Mouse (Mus musculus) ovary, postnatal 10 days (tissue): ENCODE results near the gene Dpp6.

ENCODE experiments used
- DNase-seq: peaks from one replicate; pipeline ENCODE4 v3.0.0; 2022; ENCODE audit warnings: low spot score

The Dpp6 gene

GRCm38 (mm10) chr5:26969941-26970590, 153.1 kb downstream of the Dpp6 start:
- no peak for DNase-seq

- DNase-seq, result no peak
Measured at GRCm38 (mm10) chr5:26973166-26973565, 156.2 kb downstream of the Dpp6 start.

DNA sequence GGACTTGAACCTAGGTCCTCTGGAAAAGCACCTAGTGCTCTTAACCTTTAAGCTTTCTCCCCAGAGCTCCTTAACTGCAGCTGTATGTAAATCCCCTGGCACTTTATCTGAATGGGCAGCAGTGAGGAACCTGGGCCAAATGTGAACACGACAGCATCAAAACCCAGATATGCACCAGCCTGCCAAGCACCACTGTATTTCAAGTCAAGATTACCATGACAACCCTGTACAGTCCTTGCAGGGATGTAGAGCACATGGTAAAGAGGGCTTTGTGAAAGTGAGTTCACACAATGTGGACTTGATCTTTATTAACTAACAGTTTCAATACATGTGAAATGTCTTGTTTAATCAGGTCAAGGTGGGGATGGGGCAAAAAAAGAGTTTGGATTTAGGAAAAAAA, 162.3 kb downstream of the Dpp6 start:
- DNase-seq, result no peak

- no peak for DNase-seq
Measured at GRCm38 (mm10) chr5:26979755-26980154, 162.8 kb downstream of the Dpp6 start.

DNA sequence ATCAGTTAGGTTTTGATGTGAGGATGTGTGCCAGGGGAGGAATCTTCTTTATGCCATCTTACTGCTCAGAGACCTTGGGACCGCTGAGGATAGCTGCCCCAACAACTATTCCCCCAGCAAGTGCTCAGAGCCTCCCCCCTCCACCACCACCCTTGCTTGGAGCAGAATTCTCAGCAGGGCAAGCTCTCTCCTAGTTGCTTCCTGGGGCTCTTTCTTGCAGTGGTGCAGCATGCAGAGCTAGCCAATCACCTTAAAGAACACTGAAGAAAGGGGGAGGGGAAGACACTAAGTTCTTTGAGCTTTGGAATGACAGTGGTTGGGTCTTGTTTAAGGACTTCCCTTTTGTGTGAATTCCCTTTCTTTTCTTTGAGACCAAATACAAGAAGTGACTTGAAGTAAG, 168.1 kb downstream of the Dpp6 start:
- no peak for DNase-seq

GRCm38 (mm10) chr5:26991587-26991986, 174.6 kb downstream of the Dpp6 start:
- DNase-seq, result no peak

DNA sequence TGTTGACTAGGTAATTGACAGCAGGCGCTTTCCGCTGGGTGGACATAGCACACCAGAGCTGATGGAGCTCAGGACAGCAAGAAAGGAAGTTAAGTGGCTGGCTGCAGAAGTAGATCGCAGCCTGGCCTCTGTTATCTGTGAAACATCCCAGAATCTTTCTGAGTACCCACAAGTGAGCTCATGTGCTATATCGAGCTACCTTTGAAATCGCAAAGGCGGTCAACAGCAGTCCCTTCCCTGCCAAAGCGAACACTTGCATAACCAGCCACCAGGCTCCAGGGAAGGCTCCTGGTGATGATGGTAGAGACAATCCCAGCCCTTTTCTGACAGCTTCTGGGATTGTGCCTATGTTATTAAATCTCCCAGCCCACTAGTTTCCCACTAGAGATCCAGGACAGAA, 186.5 kb downstream of the Dpp6 start:
- no peak for DNase-seq

DNA sequence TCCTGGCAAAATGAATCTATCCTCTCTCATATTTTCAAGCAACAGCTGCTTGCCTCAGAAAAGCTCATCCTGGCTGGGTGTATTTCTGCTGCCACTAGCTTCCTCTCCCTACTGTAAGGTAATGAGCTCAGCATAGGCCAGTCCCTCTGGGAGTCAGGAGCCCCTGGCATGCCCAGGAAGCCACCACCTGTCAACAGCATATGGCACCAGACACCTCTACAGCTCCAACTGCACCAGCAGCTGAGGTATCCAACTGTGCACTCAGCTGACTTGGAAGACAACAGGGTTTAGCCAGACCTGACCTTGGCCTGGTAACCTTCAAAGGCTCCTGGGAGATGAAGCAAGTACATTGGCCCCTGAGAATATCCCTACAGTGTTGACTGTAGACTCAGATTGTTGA, 192.2 kb downstream of the Dpp6 start:
- DNase-seq, result no peak

DNA sequence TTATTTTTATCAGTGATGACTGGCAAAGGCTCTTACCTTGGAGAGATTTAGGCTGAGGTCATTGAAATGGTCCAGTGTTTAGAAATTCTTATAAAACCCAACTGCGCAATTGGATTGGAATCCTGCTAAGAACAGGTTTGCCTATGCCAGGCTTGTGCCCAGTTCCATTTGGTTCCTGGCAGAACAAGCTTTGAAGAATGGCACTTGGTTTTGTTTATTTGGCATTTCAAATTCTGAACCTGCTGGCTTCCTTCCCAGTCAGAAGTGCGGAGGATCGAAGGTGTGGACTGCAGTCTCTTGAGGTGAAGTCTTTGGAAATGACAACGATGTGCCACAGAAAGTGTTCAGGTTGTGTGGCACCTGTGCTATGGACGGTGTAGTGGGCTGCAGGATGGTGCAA, 193.6 kb downstream of the Dpp6 start:
- DNase-seq, result no peak

GRCm38 (mm10) chr5:27018314-27018956, 201.4 kb downstream of the Dpp6 start:
- no peak for DNase-seq

- no peak for DNase-seq
Measured at GRCm38 (mm10) chr5:27028611-27029010, 211.6 kb downstream of the Dpp6 start.

- no peak for DNase-seq
Measured at GRCm38 (mm10) chr5:27029784-27030183, 212.8 kb downstream of the Dpp6 start.

DNA sequence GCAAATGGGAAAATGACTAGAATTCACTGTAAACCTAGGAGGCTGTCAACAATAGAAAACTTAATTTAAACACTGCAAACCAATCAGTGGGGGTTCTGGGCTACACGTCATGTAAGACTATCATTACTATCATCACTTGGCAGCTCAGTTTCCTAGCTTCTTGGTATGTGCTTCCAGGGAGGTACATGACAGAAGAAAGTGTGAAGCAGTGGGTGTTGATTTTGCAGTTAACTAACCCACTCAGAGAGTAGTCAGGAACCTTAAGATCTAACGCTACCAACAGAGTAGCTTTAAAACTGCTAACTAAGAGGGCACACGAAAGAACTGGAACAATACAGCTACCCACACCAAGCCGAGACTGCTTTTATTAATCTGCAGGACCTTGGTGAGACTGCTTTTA, 217.9 kb downstream of the Dpp6 start:
- no peak for DNase-seq

DNA sequence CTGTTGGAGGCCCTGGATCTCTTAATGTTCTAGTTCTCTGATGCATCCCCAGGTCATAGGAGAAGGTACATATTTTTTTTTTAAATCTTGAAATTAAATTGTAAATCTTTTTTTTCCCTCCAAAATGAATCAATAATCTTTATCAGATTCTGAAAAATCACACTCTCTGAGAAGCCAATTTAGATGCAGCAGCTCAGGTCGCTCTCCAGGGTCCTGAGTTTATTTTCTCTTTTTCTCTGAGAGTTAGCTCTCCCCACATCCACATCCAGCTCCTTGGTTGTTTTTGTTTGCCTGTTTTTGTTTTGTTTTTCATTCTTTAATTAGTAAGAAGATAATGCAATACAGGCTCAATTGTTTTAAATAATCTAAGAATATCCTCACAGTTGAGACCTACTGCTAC, 218.3 kb downstream of the Dpp6 start:
- no peak for DNase-seq

DNA sequence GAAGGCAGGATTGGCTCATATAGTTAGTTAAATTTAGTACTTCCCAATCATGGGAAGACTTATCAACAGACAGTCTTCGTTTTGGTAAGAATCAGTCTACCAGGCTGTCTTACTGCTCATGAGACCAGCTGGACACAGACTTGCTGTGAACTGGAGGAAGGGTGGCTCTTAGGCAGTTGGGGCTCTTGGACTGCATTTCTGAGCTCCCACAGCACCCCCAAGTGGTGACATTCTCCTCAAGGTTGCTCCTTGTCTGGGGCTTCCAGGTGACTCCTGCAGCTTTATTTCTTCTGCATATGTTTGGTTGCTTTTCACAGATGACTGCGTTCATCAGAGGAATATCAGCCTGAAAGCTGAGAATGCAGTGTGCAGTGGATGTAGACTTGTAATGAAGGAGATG, 218.9 kb downstream of the Dpp6 start:
- DNase-seq, result no peak

DNA sequence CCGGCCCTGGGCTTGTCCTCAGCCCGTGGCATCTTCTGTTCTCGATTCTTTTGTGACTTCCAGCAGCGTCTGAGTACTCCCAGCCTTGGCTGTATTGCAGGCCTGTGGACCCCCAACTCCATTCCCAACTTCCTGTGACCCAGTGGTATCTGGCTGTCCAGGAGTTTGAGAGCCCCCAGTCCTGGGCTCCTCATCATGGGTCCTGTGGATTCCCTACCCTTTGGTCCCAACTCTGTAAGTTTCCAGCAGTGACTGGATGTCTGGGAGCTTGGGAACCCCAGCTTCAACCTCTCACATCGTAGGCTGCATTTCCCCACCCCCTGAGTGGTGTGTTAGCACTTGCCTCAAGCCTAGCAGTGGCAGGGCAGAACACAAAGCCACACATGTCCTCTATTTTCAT, 220.8 kb downstream of the Dpp6 start:
- DNase-seq, result no peak

DNA sequence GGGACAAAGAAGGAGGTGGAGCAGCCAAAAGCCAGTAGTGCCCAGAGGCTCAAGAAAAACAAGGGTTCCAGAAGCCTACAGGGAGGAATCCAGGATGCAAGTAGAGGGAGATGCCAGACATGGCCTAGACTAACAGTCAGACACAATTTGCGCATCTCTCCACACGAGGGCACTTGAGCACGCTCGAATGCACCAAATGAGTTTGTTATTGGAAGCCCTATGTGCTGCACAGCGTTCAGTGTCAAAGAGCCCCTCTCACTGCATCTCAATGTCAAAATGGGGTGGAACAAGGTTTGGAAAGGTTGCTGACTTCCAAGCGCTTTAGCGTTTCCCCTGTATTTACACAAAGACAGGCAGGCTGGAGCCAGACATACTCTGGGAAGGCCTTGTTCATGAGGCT, 231.2 kb downstream of the Dpp6 start:
- DNase-seq, result no peak

GRCm38 (mm10) chr5:27048926-27049325, 231.9 kb downstream of the Dpp6 start:
- DNase-seq, result no peak

DNA sequence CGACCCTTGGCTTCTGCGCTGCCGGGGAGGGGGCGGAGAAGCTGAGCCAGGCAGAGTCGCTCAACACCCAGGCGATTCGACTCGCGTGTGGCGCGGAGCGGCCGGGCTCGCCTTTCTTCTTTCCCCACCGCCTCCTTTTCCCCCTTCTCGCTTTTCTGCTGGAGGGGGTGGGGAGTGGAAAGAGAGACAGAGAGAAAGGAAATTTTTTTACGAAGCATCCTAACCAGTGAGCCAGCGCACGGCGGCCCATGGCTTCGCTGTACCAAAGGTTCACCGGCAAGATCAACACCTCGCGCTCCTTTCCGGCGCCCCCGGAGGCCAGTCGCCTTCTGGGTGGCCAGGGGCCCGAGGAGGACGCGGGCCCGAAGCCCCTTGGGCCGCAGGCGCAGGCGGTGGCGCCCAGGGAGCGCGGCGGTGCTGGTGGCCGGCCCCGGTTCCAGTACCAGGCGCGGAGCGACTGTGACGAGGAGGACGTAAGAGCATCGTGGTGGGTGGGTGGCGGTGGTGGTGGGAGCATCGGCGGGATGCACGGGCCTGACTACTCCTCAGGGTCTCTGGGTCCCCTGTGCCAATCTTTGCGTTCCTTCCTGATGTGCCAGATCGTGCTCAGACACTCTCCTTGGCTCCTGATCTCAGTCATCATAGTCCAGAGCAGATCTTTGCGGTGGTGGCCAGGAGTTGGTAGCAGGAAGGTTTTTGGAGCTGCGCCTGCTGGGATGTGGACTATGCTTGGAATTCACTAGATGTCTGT, 232.5 kb downstream of the Dpp6 start:
- DNase-seq, result no peak

DNA sequence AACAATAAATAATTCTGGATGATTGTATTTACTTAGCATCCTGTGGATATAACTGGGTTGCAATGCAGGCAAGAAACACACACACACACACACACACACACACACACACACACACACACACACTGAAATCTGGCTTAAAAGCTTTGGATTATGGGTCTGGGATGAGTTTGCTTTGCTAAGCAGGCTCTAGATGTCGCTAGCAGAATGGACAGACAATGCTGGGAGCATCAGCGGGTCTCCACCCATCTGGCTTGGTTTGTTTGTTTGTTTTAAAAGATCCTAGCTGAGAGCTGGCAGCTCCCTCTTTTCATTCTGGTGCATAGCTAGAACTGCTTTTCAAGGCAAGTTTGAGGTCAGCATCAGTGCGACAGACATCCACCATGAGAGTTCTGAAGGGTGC, 234.2 kb downstream of the Dpp6 start:
- no peak for DNase-seq

DNA sequence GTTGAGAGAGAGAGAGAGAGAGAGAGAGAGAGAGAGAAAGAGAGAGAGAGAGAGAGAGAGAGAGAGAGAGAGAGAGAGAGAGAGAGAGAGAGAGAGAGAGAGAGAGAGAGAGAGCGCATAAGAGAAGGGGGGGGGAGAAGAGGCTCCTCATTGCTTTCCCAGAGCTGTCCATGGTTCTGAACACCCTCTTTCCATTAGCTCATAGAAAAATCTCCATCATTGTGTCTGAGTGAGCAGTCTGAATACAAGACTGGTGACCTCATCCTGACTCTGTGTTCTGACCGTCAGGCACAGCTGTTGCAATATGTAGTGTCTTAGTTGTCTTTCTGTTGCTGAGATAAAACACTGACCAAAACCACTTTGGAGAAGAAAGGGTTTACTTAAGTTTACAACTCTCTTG, 235.4 kb downstream of the Dpp6 start:
- no peak for DNase-seq

GRCm38 (mm10) chr5:27056436-27056835, 239.4 kb downstream of the Dpp6 start:
- no peak for DNase-seq

DNA sequence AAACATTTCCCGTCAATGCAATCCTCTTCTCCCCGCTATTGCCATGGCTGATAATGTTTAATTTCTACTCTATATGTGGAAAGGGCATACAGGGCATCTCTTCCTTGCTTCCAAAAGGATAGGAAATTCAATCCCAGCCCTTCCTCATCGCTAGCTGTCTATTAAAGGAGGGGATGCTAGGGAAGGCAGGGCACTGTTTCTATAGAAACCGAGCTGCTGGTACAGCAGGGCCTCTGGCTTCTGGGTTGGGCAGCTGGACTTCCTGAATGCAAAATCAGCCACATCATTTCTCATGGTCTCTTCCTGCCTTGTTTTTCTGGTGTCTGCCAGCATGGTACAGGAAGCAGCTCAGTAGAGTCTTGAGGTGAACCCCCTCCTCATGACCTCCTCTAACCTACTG, 243.1 kb downstream of the Dpp6 start:
- no peak for DNase-seq

- no peak for DNase-seq
Measured at GRCm38 (mm10) chr5:27063871-27064270, 246.9 kb downstream of the Dpp6 start.
